Comparison of ENCODE assay signal across 10 mouse cellular contexts in genomic region chr7:74524188-74524971, GRCm38 (mm10). TPM values are rescaled to one million over a fixed set of nuclear protein-coding genes. Genes with fewer than 3 reads are reported as not detected.
DNase-seq lines count a peak whose midpoint lies in the region; ATAC-seq lines count a peak whose summit lies in the region.
"Had no signal": no experiment of that assay in that cellular context is flagged by ENCODE, and none has a peak within 500 bp of the region (broad histone marks: within the 10 kb centered on the region; RNA-seq: fewer than 3 reads in every experiment).

No protein-coding gene starts in this region.

- 64% methylated on average over 8 of the region's 8 CpGs for WGBS in heart, embryonic 15.5 days
- WGBS in hindbrain, embryonic 12.5 days: 86% methylated on average over 8 of the region's 8 CpGs
- 87% methylated on average over 8 of the region's 8 CpGs for WGBS in hindbrain, embryonic 13.5 days

- 0 out of 2 replicates have a peak overlapping the region, but pooled peaks have one; percentile 31 for H3K27ac ChIP-seq in heart, embryonic 15.5 days
- H3K27ac ChIP-seq in hindbrain, embryonic 12.5 days: no peak overlapping the region
- no peak overlapping the region for H3K27ac ChIP-seq in hindbrain, embryonic 13.5 days
- H3K27ac ChIP-seq: limb, embryonic 12.5 days; midbrain, embryonic 15.5 days had no signal

- no peak overlapping the region for H3K4me2 ChIP-seq in heart, embryonic 15.5 days
- no peak overlapping the region for H3K4me2 ChIP-seq in hindbrain, embryonic 12.5 days (replicated peaks)
- no peak overlapping the region for H3K4me2 ChIP-seq in hindbrain, embryonic 13.5 days
- H3K4me2 ChIP-seq: limb, embryonic 12.5 days; midbrain, embryonic 15.5 days had no signal

- H3K9me3 ChIP-seq in heart, embryonic 15.5 days (replicated peaks): no peaks in the 10 kb centered on the region
- no peaks in the 10 kb centered on the region for H3K9me3 ChIP-seq in hindbrain, embryonic 12.5 days (replicated peaks)
- no peaks in the 10 kb centered on the region for H3K9me3 ChIP-seq in hindbrain, embryonic 13.5 days
- H3K9me3 ChIP-seq: limb, embryonic 12.5 days; midbrain, embryonic 15.5 days had no signal

- no peak overlapping the region for H3K4me3 ChIP-seq in heart, embryonic 15.5 days
- no peak overlapping the region for H3K4me3 ChIP-seq in hindbrain, embryonic 12.5 days
- no peak overlapping the region for H3K4me3 ChIP-seq in hindbrain, embryonic 13.5 days
- H3K4me3 ChIP-seq: limb, embryonic 12.5 days; midbrain, embryonic 15.5 days had no signal

- H3K4me1 ChIP-seq in heart, embryonic 15.5 days (replicated peaks): peaks cover 23% of the 10 kb centered on the region
- peaks cover 11% of the 10 kb centered on the region for H3K4me1 ChIP-seq in hindbrain, embryonic 12.5 days
- H3K4me1 ChIP-seq in hindbrain, embryonic 13.5 days (replicated peaks): peaks cover 17% of the 10 kb centered on the region
- H3K4me1 ChIP-seq: limb, embryonic 12.5 days had no signal

- no peak overlapping the region for H3K9ac ChIP-seq in heart, embryonic 15.5 days
- no peak overlapping the region for H3K9ac ChIP-seq in hindbrain, embryonic 12.5 days
- H3K9ac ChIP-seq in hindbrain, embryonic 13.5 days: no peak overlapping the region
- H3K9ac ChIP-seq: limb, embryonic 12.5 days; midbrain, embryonic 15.5 days had no signal

- peak; percentile 51; the same call in 1 of the 2 replicates for ATAC-seq in heart, embryonic 15.5 days (replicated peaks; ENCODE audit: insufficient number of reproducible peaks, insufficient read depth, low FRiP score, low read depth)
- no peak for ATAC-seq in hindbrain, embryonic 12.5 days (ENCODE audit: low FRiP score)
- no peak for ATAC-seq in hindbrain, embryonic 13.5 days (ENCODE audit: low FRiP score)
- ATAC-seq: midbrain, embryonic 15.5 days had no signal

- H3K27me3 ChIP-seq in heart, embryonic 15.5 days: no peaks in the 10 kb centered on the region
- peaks cover 35% of the 10 kb centered on the region for H3K27me3 ChIP-seq in hindbrain, embryonic 12.5 days
- H3K27me3 ChIP-seq in hindbrain, embryonic 13.5 days: peaks cover 18% of the 10 kb centered on the region; the same call in 1 of the 2 replicates
- H3K27me3 ChIP-seq: limb, embryonic 12.5 days; midbrain, embryonic 15.5 days had no signal

- peak; percentile 45 for DNase-seq in adrenal gland, adult 2 months
- no peak for DNase-seq in adrenal gland, postnatal 25 days
- DNase-seq in MN1 (ENCODE audit: low spot score): peak; percentile 17
- peak; percentile 56 for DNase-seq in lung, postnatal 10 days
- no peak for DNase-seq in T-cell, adult 2 months (ENCODE audit: low spot score)

- no peaks in the 10 kb centered on the region for H3K36me3 ChIP-seq in heart, embryonic 15.5 days
- no peaks in the 10 kb centered on the region for H3K36me3 ChIP-seq in hindbrain, embryonic 12.5 days
- no peaks in the 10 kb centered on the region for H3K36me3 ChIP-seq in hindbrain, embryonic 13.5 days
- H3K36me3 ChIP-seq: limb, embryonic 12.5 days; midbrain, embryonic 15.5 days had no signal

RNA-seq across cellular contexts. Expression of gene Slco3a1, which starts 30.2 kb away (rescaled TPM):
- total RNA-seq in adrenal gland, adult 2 months (2021): 10 to 100 TPM; 24.8 to 46.8 TPM
- 35.3 and 40.1 TPM in 2 replicates for polyA plus RNA-seq in adrenal gland, adult 2 months (2012; rRNA removed)
- 24.5 and 37.3 TPM in 2 replicates for total RNA-seq in adrenal gland, postnatal 25 days (2021)
- 14.9 and 18.8 TPM in 2 replicates for polyA plus RNA-seq in heart, embryonic 15.5 days (2015; fragmentation: Nextera tagmentation; extraction: Ambion mirVana)
- polyA plus RNA-seq in hindbrain, embryonic 12.5 days (2016; fragmentation: Nextera tagmentation; extraction: Ambion mirVana): 16.4 and 18.2 TPM in 2 replicates
- polyA plus RNA-seq in hindbrain, embryonic 13.5 days (2015; fragmentation: Nextera tagmentation; extraction: Ambion mirVana): 18.4 and 18.8 TPM in 2 replicates

Comparison
In these comparisons a context has a peak if more than half of its experiments do, and no peak if none do; other contexts are left out.
1. DNase-seq: peak in adrenal gland, adult 2 months (single experiment), MN1 (single experiment) and lung, postnatal 10 days (single experiment); none in adrenal gland, postnatal 25 days (single experiment) and T-cell, adult 2 months (single experiment).